Mouse (Mus musculus) limb, embryonic 13.5 days (tissue): ENCODE data around the gene Chrna5. TPM values are rescaled to one million over a fixed set of nuclear protein-coding genes. Genes with fewer than 3 reads are reported as not detected.

ENCODE experiments used
- polyA plus RNA-seq: library from polyadenylated mRNA; unstranded; fragments of >200 nt; fragmentation: Nextera tagmentation; extraction: Ambion mirVana; gene quantifications from 2 replicates; pipeline ENCODE4 v1.2.1, GENCODE M21; 2015

Chrna5 gene
- polyA plus RNA-seq, 1 experiment from 2014 or later, result 1.4 TPM

Other genes starting within 250 kb of the Chrna5 start
- 156 and 174 TPM in 2 replicates for gene Wdr61, start 246.4 kb upstream of the Chrna5 start, polyA plus RNA-seq
- 572 and 589 TPM in 2 replicates for gene Crabp1, start 216.1 kb upstream of the Chrna5 start, polyA plus RNA-seq
- 34.7 and 38.7 TPM in 2 replicates for gene Ireb2, start 117.1 kb upstream of the Chrna5 start, polyA plus RNA-seq
- gene Hykk, start 63.6 kb upstream of the Chrna5 start, polyA plus RNA-seq, result 6.9 and 7.2 TPM in 2 replicates
- 314 and 323 TPM in 2 replicates for gene Psma4, start 30.1 kb upstream of the Chrna5 start, polyA plus RNA-seq
- 1.0 and 1.2 TPM in 2 replicates for gene AY074887, start 29.9 kb upstream of the Chrna5 start, polyA plus RNA-seq
- 0.05 and 0.06 TPM in 2 replicates for gene Chrna3, start 45.7 kb downstream of the Chrna5 start, polyA plus RNA-seq
- gene Chrnb4, start 67.9 kb downstream of the Chrna5 start, polyA plus RNA-seq, result 0.14 TPM in 2 replicates
- 39.0 and 39.3 TPM in 2 replicates for gene Ube2q2, start 168.0 kb downstream of the Chrna5 start, polyA plus RNA-seq
- 63.6 and 63.7 TPM in 2 replicates for gene Fbxo22, start 228.0 kb downstream of the Chrna5 start, polyA plus RNA-seq